16 mouse cellular contexts compared by ENCODE assay signal in the genomic region with DNA sequence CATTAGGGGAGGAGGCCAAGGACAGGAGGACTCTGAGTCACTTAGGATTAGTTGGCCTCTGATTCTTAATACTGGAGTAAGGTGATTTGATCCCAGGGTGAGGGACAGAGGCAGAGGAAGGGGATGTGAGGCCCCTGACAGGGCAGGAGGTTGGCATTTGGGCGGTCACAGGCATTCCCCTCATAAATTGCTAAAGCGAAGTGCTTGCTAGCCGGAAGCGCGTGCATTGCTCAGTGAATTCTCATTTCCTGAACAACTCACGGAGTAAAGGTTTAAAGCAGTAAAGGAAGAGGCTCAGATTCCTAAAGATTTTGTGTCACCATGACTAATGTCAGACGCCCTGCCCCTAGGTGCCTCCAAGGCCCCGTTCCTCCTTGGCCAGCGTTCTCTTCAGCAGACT. TPM values are rescaled to one million over a fixed set of nuclear protein-coding genes. Genes with fewer than 3 reads are reported as not detected.
A peak's percentile ranks its signal among the peaks of the same experiment; 100 is the strongest.
DNase-seq lines count a peak whose midpoint lies in the region; ATAC-seq lines count a peak whose summit lies in the region.
"Had no signal": no experiment of that assay in that cellular context is flagged by ENCODE, and none has a peak within 500 bp of the region (broad histone marks: within the 10 kb centered on the region; RNA-seq: fewer than 3 reads in every experiment).

No protein-coding gene starts in this region.

- WGBS in kidney, embryonic 14.5 days: 9% methylated on average over 9 of the region's 9 CpGs
- 40% methylated on average over 9 of the region's 9 CpGs for WGBS in neural tube, embryonic 14.5 days
- 49% methylated on average over 9 of the region's 9 CpGs for WGBS in limb, embryonic 11.5 days

- no peak for DNase-seq in kidney, adult 8-10 months
- no peak for DNase-seq in neural tube, embryonic 10.5 days (ENCODE audit: extremely low spot score, low spot score)
- peak; percentile 29 for DNase-seq in limb, embryonic 11.5 days (ENCODE audit: low spot score)
- no peak for DNase-seq in right cerebral cortex, postnatal 36 days (ENCODE audit: low spot score in 2 of 2)
- no peak for DNase-seq in cerebellum, postnatal 4 days (ENCODE audit: low spot score in 2 of 2)
- no peak for DNase-seq in ovary, postnatal 10 days (ENCODE audit: low spot score)
- DNase-seq: cerebellum, postnatal 36 days; forebrain, postnatal 0 days; gastrocnemius, postnatal 36 days; kidney, adult 9 months; left cerebral cortex, postnatal 4 days had no signal

- peaks cover 9% of the 10 kb centered on the region for H3K4me1 ChIP-seq in kidney, embryonic 14.5 days (ENCODE audit: control insufficient read depth, insufficient read depth, low read length)
- no peaks in the 10 kb centered on the region for H3K4me1 ChIP-seq in neural tube, embryonic 14.5 days (ENCODE audit: control insufficient read depth, insufficient read depth, low read length)
- H3K4me1 ChIP-seq in limb, embryonic 11.5 days (ENCODE audit: control insufficient read depth, insufficient read depth, low read length): peaks cover 10% of the 10 kb centered on the region
- H3K4me1 ChIP-seq: lung, embryonic 15.5 days had no signal

- 0 out of 2 replicates have a peak, but pooled peaks have one; percentile 22 for ATAC-seq in kidney, embryonic 14.5 days (ENCODE audit: low FRiP score, low TSS enrichment)
- peak; percentile 28; the same call in 1 of the 2 replicates for ATAC-seq in neural tube, embryonic 14.5 days (ENCODE audit: low read depth)
- no peak for ATAC-seq in limb, embryonic 11.5 days (ENCODE audit: insufficient number of reproducible peaks, low FRiP score, low TSS enrichment, low read depth)
- ATAC-seq: activated CD4-positive, CD25-positive, alpha-beta regulatory T cell, adult 4 months; forebrain, postnatal 0 days had no signal

- H3K9me3 ChIP-seq in kidney, embryonic 14.5 days (ENCODE audit: control insufficient read depth, low read length): no peaks in the 10 kb centered on the region
- H3K9me3 ChIP-seq in neural tube, embryonic 14.5 days (ENCODE audit: control insufficient read depth, low read length): no peaks in the 10 kb centered on the region
- no peaks in the 10 kb centered on the region for H3K9me3 ChIP-seq in limb, embryonic 11.5 days (ENCODE audit: control insufficient read depth, low read length)
- H3K9me3 ChIP-seq: lung, embryonic 15.5 days had no signal

- no peak overlapping the region for H3K4me3 ChIP-seq in kidney, embryonic 14.5 days (ENCODE audit: low read length)
- H3K4me3 ChIP-seq in neural tube, embryonic 14.5 days (ENCODE audit: low read depth, low read length): no peak overlapping the region
- H3K4me3 ChIP-seq in limb, embryonic 11.5 days (ENCODE audit: low read depth, low read length): no peak overlapping the region
- H3K4me3 ChIP-seq: lung, embryonic 15.5 days had no signal

- H3K27ac ChIP-seq in kidney, embryonic 14.5 days (ENCODE audit: low read depth, low read length): peak overlapping the region; percentile 24; the same call in 1 of the 2 replicates
- no peak overlapping the region for H3K27ac ChIP-seq in neural tube, embryonic 14.5 days (ENCODE audit: low read depth, low read length)
- no peak overlapping the region for H3K27ac ChIP-seq in limb, embryonic 11.5 days (replicated peaks; ENCODE audit: low read depth, low read length)
- H3K27ac ChIP-seq: hindbrain, embryonic 14.5 days; lung, embryonic 15.5 days had no signal

- H3K27me3 ChIP-seq in kidney, embryonic 14.5 days (ENCODE audit: control insufficient read depth, insufficient read depth, low read length): no peaks in the 10 kb centered on the region
- H3K27me3 ChIP-seq in neural tube, embryonic 14.5 days (ENCODE audit: control insufficient read depth, insufficient read depth, low read length): no peaks in the 10 kb centered on the region
- H3K27me3 ChIP-seq in limb, embryonic 11.5 days (ENCODE audit: control insufficient read depth, insufficient read depth, low read length): no peaks in the 10 kb centered on the region
- H3K27me3 ChIP-seq: lung, embryonic 15.5 days had no signal

- H3K4me2 ChIP-seq in kidney, embryonic 14.5 days (replicated peaks; ENCODE audit: low read depth, low read length): no peak overlapping the region
- no peak overlapping the region for H3K4me2 ChIP-seq in neural tube, embryonic 14.5 days (ENCODE audit: low read depth, low read length)
- no peak overlapping the region for H3K4me2 ChIP-seq in limb, embryonic 11.5 days (ENCODE audit: low read depth, severe bottlenecking)
- H3K4me2 ChIP-seq: hindbrain, embryonic 14.5 days; lung, embryonic 15.5 days had no signal

- no peak overlapping the region for H3K9ac ChIP-seq in kidney, embryonic 14.5 days (ENCODE audit: low read depth, low read length)
- H3K9ac ChIP-seq in neural tube, embryonic 14.5 days (replicated peaks; ENCODE audit: low read depth, low read length): no peak overlapping the region
- H3K9ac ChIP-seq in limb, embryonic 11.5 days (ENCODE audit: low read length): no peak overlapping the region
- H3K9ac ChIP-seq: forebrain, postnatal 0 days; hindbrain, embryonic 14.5 days; lung, embryonic 15.5 days had no signal

- H3K36me3 ChIP-seq in kidney, embryonic 14.5 days (ENCODE audit: control insufficient read depth, insufficient read depth, low read length): no peaks in the 10 kb centered on the region
- H3K36me3 ChIP-seq in neural tube, embryonic 14.5 days (ENCODE audit: control insufficient read depth, insufficient read depth, low read length): no peaks in the 10 kb centered on the region
- H3K36me3 ChIP-seq in limb, embryonic 11.5 days (ENCODE audit: control insufficient read depth, insufficient read depth, low read length): no peaks in the 10 kb centered on the region
- H3K36me3 ChIP-seq: lung, embryonic 15.5 days had no signal

RNA-seq across cellular contexts. Expression of gene Bcar3, which starts 28.3 kb away (rescaled TPM):
- 9.6 and 13.7 TPM in 2 replicates for polyA plus RNA-seq in kidney, embryonic 14.5 days (2014; fragmentation: Nextera tagmentation; extraction: Ambion mirVana)
- polyA plus RNA-seq in neural tube, embryonic 14.5 days (2014; fragmentation: Nextera tagmentation; extraction: Ambion mirVana): 4.4 and 6.3 TPM in 2 replicates
- polyA plus RNA-seq in limb, embryonic 11.5 days (2014; fragmentation: Nextera tagmentation; extraction: Ambion mirVana): 3.8 and 4.1 TPM in 2 replicates

RNA-seq across cellular contexts. Expression of gene Dnttip2, which starts 48.0 kb away (rescaled TPM):
- 82.3 and 85.5 TPM in 2 replicates for polyA plus RNA-seq in kidney, embryonic 14.5 days (2014; fragmentation: Nextera tagmentation; extraction: Ambion mirVana)
- 48.2 and 54.3 TPM in 2 replicates for polyA plus RNA-seq in neural tube, embryonic 14.5 days (2014; fragmentation: Nextera tagmentation; extraction: Ambion mirVana)
- polyA plus RNA-seq in limb, embryonic 11.5 days (2014; fragmentation: Nextera tagmentation; extraction: Ambion mirVana): 102 and 107 TPM in 2 replicates
